Mouse (Mus musculus) spleen, adult 2 months (tissue): ENCODE data around the gene Mr1.

ENCODE experiments used
- CTCF ChIP-seq: fragments of 200-500 bp; IDR thresholded peaks from 2 replicates; pipeline ENCODE4 v1.5.1; 2011; ENCODE audit warnings: mild to moderate bottlenecking, inconsistent platforms; ENCODE audit not compliant: insufficient read depth, insufficient read length, insufficient replicate concordance; ENCODE audit errors: extremely low read depth
- POLR2A ChIP-seq: fragments of 200-500 bp; IDR thresholded peaks from 2 replicates; pipeline ENCODE4 v1.6.1; 2011; ENCODE audit warnings: low read depth, low read length, inconsistent platforms

- TF ChIP-seq POLR2A (no peak), CTCF (no peak)
These were observed 36.9 kb downstream of the Mr1 start for GRCm38 (mm10) chr1:155109387-155110350.
